Mouse (Mus musculus) CH12.LX (cell line): Measurements from ENCODE around the gene Cbl.

Source experiments
- CTCF ChIP-seq, 2 experiments: IDR thresholded peaks in 1 of 2; conservative IDR thresholded peaks in 1 of 2; 2 replicates each; pipeline ENCODE4 v1.5.1; 2011 to 2012; ENCODE audit warnings: low read depth in 2 of 2, low read length in 2 of 2, improper control_type of control experiment in 1 of 2, inconsistent platforms in 1 of 2, mild to moderate bottlenecking in 1 of 2, moderate library complexity in 1 of 2
- E2F4 ChIP-seq: IDR thresholded peaks from 2 replicates; pipeline ENCODE4 v1.6.1; 2011; ENCODE audit warnings: low read depth, low read length, improper control_type of control experiment; ENCODE audit not compliant: insufficient replicate concordance
- ELF1 ChIP-seq: IDR thresholded peaks from 2 replicates; pipeline ENCODE4 v1.6.1; 2014; ENCODE audit warnings: low read depth, mild to moderate bottlenecking, inconsistent platforms, low read length, improper control_type of control experiment
- EP300 ChIP-seq: IDR thresholded peaks from 2 replicates; pipeline ENCODE4 v1.6.1; 2011; ENCODE audit warnings: low read length, improper control_type of control experiment
- IRF4 ChIP-seq: IDR thresholded peaks from 2 replicates; pipeline ENCODE4 v1.6.1; 2014; ENCODE audit warnings: low read depth, mild to moderate bottlenecking, inconsistent platforms, low read length, improper control_type of control experiment
- MAZ ChIP-seq: IDR thresholded peaks from 2 replicates; pipeline ENCODE4 v1.6.1; 2012; ENCODE audit warnings: low read depth, mild to moderate bottlenecking, inconsistent platforms, low read length, improper control_type of control experiment, moderate library complexity
- MXI1 ChIP-seq: IDR thresholded peaks from 2 replicates; pipeline ENCODE4 v1.6.1; 2011; ENCODE audit warnings: mild to moderate bottlenecking, low read depth, low read length, improper control_type of control experiment
- POLR2A ChIP-seq: IDR thresholded peaks from 2 replicates; pipeline ENCODE4 v1.6.1; 2011; ENCODE audit warnings: low read depth, mild to moderate bottlenecking, improper control_type of control experiment, low read length
- USF1 ChIP-seq: IDR thresholded peaks from 2 replicates; pipeline ENCODE4 v1.6.1; 2014; ENCODE audit warnings: low read depth, mild to moderate bottlenecking, inconsistent platforms, low read length, improper control_type of control experiment
- USF2 ChIP-seq: conservative IDR thresholded peaks from 2 replicates; pipeline ENCODE4 v1.6.1; 2011; ENCODE audit warnings: low read depth, low read length, improper control_type of control experiment

DNA sequence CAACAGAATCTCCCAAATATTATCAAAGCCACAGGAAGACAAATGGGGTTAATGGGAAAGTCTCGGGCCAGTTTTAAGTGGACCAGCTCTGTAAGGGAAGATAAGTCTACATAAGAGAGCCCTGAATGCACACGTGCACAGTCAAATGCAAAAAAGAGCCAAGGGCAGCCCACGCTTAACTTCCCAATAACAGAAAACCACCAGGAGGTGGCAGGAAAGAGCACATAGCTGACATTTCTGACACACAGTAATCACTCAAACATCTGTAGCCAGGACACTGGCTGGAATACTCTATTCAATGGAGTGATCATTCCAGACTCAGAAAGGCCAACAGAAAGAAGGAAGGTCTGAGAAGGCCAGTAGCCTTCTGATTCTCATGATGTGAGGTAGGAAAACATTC lies 86.6 kb downstream of the Cbl start:
- TF ChIP-seq EP300 (no peak), IRF4 (no peak), POLR2A (no peak), CTCF (conservative IDR thresholded peaks at IDR 0.05 in 1 of 2, IDR thresholded peaks at IDR 0.05 in 1 of 2; ENCODE audit: low read depth in 2 of 2, low read length in 2 of 2) (peak in 1 of 2 experiments; percentile 60; a peak in 2 of 4 replicates), E2F4 (no peak), ELF1 (no peak), MXI1 (no peak), USF1 (no peak), USF2 (no peak), MAZ (no peak)
